ENCODE assay signal across 9 mouse cellular contexts in genomic region chr2:181777715-181778114, GRCm38 (mm10). TPM values are rescaled to one million over a fixed set of nuclear protein-coding genes. Genes with fewer than 3 reads are reported as not detected.
A peak's percentile ranks its signal among the peaks of the same experiment; 100 is the strongest.
DNase-seq lines count a peak whose midpoint lies in the region.
"Had no signal": no experiment of that assay in that cellular context is flagged by ENCODE, and none has a peak within 500 bp of the region (broad histone marks: within the 10 kb centered on the region; RNA-seq: fewer than 3 reads in every experiment).

No protein-coding gene starts in this region.

- intact Hi-C loops in heart, postnatal 10 days (cut with DNase I), result no loop called here
- intact Hi-C loops in heart, postnatal 14 days (cut with DNase I), result no loop called here

- peak; percentile 1 to 2 for DNase-seq in heart, postnatal 10 days
- no peak for DNase-seq in heart, postnatal 14 days
- peak; percentile 13 for DNase-seq in thymus, postnatal 14 days
- no peak for DNase-seq in thymus, adult 18-20 months
- DNase-seq in adrenal gland, postnatal 36 days, result peak; percentile 59 to 66
- DNase-seq in thymus, postnatal 25 days, result peak; percentile 7
- DNase-seq in MN1 (ENCODE audit: low spot score), result no peak
- DNase-seq in right cerebral cortex, postnatal 25 days, result no peak
- DNase-seq: right cerebral cortex, postnatal 4 days had no signal

RNA-seq across cellular contexts. Expression of gene Myt1, which starts 14.6 kb away (rescaled TPM):
- total RNA-seq in heart, postnatal 10 days (2021), result not detected
- not detected for total RNA-seq in heart, postnatal 14 days (2021)
- total RNA-seq in adrenal gland, postnatal 36 days (2021), result 1 to 10 TPM; 2.7 to 3.7 TPM

RNA-seq across cellular contexts. Expression of gene Pcmtd2, which starts 59.9 kb away (rescaled TPM):
- 10 to 100 TPM; 40.8 to 48.7 TPM for total RNA-seq in heart, postnatal 10 days (2021)
- total RNA-seq in heart, postnatal 14 days (2021), result 10 to 100 TPM; 43.4 to 61.5 TPM
- 10 to 100 TPM; 50.4 to 70.0 TPM for total RNA-seq in adrenal gland, postnatal 36 days (2021)

Comparison
In these comparisons a context has a peak if more than half of its experiments do, and no peak if none do; other contexts are left out.
1. DNase-seq: peak in heart, postnatal 10 days (2 of 2), thymus, postnatal 14 days (single experiment), adrenal gland, postnatal 36 days (2 of 2) and thymus, postnatal 25 days (single experiment); none in heart, postnatal 14 days (0 of 2), thymus, adult 18-20 months (0 of 2), MN1 (single experiment) and right cerebral cortex, postnatal 25 days (single experiment).